Mouse (Mus musculus) brain, embryonic 14.5 days (tissue): ENCODE data around the gene Cyb5r2.

Experiments used
- CTCF ChIP-seq: fragments of 200-500 bp; IDR thresholded peaks from 2 replicates; pipeline ENCODE4 v1.5.1; 2012; ENCODE audit warnings: inconsistent platforms, mild to moderate bottlenecking, moderate library complexity, borderline replicate concordance; ENCODE audit not compliant: insufficient read depth, insufficient read length; ENCODE audit errors: extremely low read depth
- POLR2A ChIP-seq: fragments of 200-500 bp; IDR thresholded peaks from 2 replicates; pipeline ENCODE4 v1.6.1; 2012; ENCODE audit warnings: mild to moderate bottlenecking, inconsistent platforms, borderline replicate concordance; ENCODE audit not compliant: poor library complexity, insufficient read depth, insufficient read length, severe bottlenecking; ENCODE audit errors: extremely low read depth

DNA sequence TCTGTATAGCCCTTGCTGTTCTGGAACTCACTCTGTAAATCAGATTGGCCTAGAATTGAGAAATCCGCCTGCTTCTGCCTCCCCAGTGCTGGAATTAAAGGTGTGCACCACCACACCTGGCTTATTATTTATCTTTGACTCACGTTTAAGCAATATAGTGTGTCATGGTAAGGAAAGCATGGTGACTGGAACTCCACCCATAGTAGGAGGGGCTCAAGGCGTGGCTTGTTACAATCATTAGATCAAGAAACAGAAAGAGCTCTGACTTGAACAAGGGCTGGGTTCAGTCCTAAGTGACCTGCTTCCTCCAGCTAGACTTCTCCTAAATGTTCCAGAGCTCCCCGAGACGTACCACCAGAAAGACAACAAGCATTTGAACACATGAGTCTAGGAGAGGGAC is 57.2 kb downstream of the Cyb5r2 start:
- TF ChIP-seq CTCF (no peak), POLR2A (no peak)
